Mouse (Mus musculus) ES-Bruce4 (cell line): ENCODE data around the gene Krtap3-3. TPM values are rescaled to one million over a fixed set of nuclear protein-coding genes. Genes with fewer than 3 reads are reported as not detected.
"Not testable (repeated sequence)": the region's sequence is repeated elsewhere in the genome, so short reads cannot be mapped to it uniquely, and the experiment has no call there.

ENCODE experiments used
- H3K27ac ChIP-seq: 2 replicates; pipeline ENCODE4 v1.5.1; 2012; ENCODE audit warnings: low read length, inconsistent platforms; ENCODE audit not compliant: insufficient read depth
- H3K27me3 ChIP-seq: 2 replicates; pipeline ENCODE4 v1.6.1; 2012; ENCODE audit warnings: mild to moderate bottlenecking, low read length, inconsistent platforms; ENCODE audit not compliant: control insufficient read depth, poor library complexity, insufficient read depth, severe bottlenecking
- H3K36me3 ChIP-seq: 2 replicates; pipeline ENCODE4 v1.6.1; 2012; ENCODE audit warnings: inconsistent platforms, mild to moderate bottlenecking, low read length, moderate library complexity; ENCODE audit not compliant: control insufficient read depth, poor library complexity, insufficient read depth, severe bottlenecking
- H3K4me1 ChIP-seq: one replicate; pipeline ENCODE4 v1.8.1; 2011; ENCODE audit warnings: low read length; ENCODE audit not compliant: control insufficient read depth, insufficient read depth
- H3K4me3 ChIP-seq: 2 replicates; pipeline ENCODE4 v1.5.1; 2011; ENCODE audit warnings: low read depth, mild to moderate bottlenecking, low read length
- H3K9ac ChIP-seq: 2 replicates; pipeline ENCODE4 v1.6.1; 2012; ENCODE audit warnings: low read depth, mild to moderate bottlenecking, inconsistent platforms; ENCODE audit not compliant: poor library complexity, severe bottlenecking
- H3K9me3 ChIP-seq: replicated peaks from 2 replicates; pipeline ENCODE4 v1.6.1; 2012; ENCODE audit warnings: mild to moderate bottlenecking, low read length, inconsistent platforms; ENCODE audit not compliant: control insufficient read depth, poor library complexity, insufficient read depth, severe bottlenecking
- CTCF ChIP-seq: IDR thresholded peaks from one replicate; pipeline ENCODE4 v1.8.1; 2011; ENCODE audit warnings: low read depth, low read length
- EP300 ChIP-seq: IDR thresholded peaks from 2 replicates; pipeline ENCODE4 v1.6.1; 2011; ENCODE audit warnings: low read depth, low read length; ENCODE audit not compliant: insufficient read depth
- POLR2A ChIP-seq: IDR thresholded peaks from one replicate; pipeline ENCODE4 v1.8.1; 2011; ENCODE audit warnings: low read length; ENCODE audit not compliant: insufficient read depth
- polyA plus RNA-seq: library from polyadenylated mRNA; stranded (reverse); fragments of >200 nt; gene quantifications from 2 replicates; pipeline ENCODE4 v1.2.4, GENCODE M21; 2011; ENCODE audit warnings: low read depth; ENCODE audit not compliant: missing spikeins, insufficient read depth, insufficient read length

Krtap3-3 gene
- not detected in 2 replicates for polyA plus RNA-seq

DNA sequence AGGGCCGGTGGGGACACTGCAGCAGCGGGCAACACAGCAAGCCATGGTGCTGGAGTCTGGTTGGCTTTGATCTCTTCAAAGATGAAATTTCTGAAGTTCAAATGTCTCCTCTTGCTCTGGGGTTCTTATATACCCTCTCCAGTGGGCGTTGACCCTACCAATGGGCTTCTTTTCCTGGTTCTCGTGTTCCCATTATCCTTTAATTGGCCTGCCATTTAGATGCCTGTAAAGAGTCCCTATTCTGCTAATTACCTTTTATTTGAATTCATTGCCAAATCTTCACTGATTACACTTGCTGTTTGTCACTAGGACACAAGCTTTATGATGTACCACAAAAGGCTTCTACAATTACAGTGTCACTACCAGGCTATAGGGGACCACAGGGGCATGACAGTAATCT lies at the start of gene Krtap3-3:
TSS of gene Krtap3-3 (minus strand) at position 101 of the 400 bp plus-strand sequence.
- no peak within 1 kb of the TSS for H3K4me3 ChIP-seq
- H3K27me3 ChIP-seq, result no peaks in the 10 kb centered on the region
- no peaks in the 10 kb centered on the region for H3K36me3 ChIP-seq
- no peak within 1 kb of the TSS for H3K27ac ChIP-seq
- H3K9me3 ChIP-seq, result no peaks in the 10 kb centered on the region
- H3K4me1 ChIP-seq, result no peaks in the 10 kb centered on the region
- no peak for TF ChIP-seq CTCF
- no peak for TF ChIP-seq POLR2A
- no peak for TF ChIP-seq EP300
- no peak within 1 kb of the TSS for H3K9ac ChIP-seq

DNA sequence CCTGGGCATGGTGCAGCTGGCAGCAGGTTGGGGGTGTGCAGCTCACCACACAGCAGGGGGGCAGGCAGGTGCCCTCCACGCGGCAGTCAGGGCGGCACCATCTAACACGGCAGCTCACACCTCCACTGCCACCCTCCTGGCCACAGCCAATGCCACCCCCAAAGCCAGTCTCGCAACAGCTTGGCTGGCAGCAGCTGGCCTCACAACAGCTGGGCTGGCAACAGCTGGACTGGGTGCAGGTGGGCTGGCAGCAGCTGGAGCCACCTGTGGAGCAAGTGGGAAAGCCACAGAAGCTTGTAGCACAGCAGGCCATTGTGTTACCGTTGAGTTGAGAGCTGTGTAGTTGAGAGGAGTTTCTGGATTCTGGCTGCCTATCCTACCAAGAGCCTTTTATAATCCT lies 47.1 kb upstream of the Krtap3-3 start, which contains the start of gene Krtap9-3:
TSS of gene Krtap9-3 (minus strand) at position 364 of the 400 bp plus-strand sequence.
- not testable (repeated sequence) for H3K9ac ChIP-seq, H3K4me3 ChIP-seq, H3K36me3 ChIP-seq, H3K4me1 ChIP-seq, H3K27ac ChIP-seq, H3K9me3 ChIP-seq, H3K27me3 ChIP-seq

DNA sequence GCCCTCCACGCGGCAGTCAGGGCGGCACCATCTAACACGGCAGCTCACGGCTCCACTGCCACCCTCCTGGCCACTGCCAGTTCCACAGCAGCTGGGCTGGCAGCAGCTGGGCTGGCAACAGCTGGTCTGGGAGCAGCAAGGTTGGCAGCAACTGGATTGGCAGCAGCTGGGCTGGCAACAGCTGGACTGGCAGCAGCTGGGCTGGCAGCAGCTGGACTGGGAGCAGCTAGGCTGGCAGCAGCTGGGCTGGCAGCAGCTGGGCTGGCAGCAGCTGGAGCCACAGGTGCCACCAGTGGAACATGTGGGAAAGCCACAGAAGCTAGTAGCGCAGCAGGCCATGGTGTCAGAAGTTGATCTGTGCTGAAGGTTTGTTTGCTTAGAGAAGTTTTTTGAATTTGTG lies 40.3 kb upstream of the Krtap3-3 start, which contains the start of gene Krtap1-3:
TSS of gene Krtap1-3 (minus strand) at position 359 of the 400 bp plus-strand sequence.
- no peak for TF ChIP-seq CTCF
- H3K27me3 ChIP-seq, result no peaks in the 10 kb centered on the region
- no peaks in the 10 kb centered on the region for H3K4me1 ChIP-seq
- H3K4me3 ChIP-seq, result no peak within 1 kb of the TSS
- H3K9me3 ChIP-seq, result no peaks in the 10 kb centered on the region
- no peak within 1 kb of the TSS for H3K9ac ChIP-seq
- no peak within 1 kb of the TSS for H3K27ac ChIP-seq
- no peaks in the 10 kb centered on the region for H3K36me3 ChIP-seq

DNA sequence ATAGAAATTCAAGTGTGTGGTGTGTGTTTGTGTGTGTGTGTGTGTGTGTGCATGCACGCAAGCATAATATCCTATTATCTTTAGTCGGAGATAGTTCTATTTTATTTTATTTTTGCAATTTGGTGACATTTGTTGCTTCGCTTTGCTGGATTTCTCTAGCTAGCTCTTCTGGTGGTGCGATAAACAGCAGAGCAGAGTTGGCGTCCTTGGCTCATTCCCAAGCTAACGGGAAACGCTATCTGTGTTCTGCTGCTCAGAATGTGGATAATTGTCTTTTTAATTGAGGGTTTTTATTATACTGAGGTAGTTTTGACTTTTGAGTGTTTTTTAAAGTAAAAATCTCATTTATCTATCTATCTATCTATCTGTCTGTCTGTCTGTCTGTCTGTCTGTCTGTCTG lies 34.4 kb upstream of the Krtap3-3 start:
- Histone ChIP-seq H3K4me3 (no peak overlapping the region), H3K27ac (no peak overlapping the region), H3K36me3 (no peaks in the 10 kb centered on the region), H3K9me3 (no peaks in the 10 kb centered on the region), H3K9ac (no peak overlapping the region), H3K27me3 (no peaks in the 10 kb centered on the region), H3K4me1 (no peaks in the 10 kb centered on the region)
- no peak for TF ChIP-seq POLR2A
- TF ChIP-seq CTCF, result no peak
- no peak for TF ChIP-seq EP300

DNA sequence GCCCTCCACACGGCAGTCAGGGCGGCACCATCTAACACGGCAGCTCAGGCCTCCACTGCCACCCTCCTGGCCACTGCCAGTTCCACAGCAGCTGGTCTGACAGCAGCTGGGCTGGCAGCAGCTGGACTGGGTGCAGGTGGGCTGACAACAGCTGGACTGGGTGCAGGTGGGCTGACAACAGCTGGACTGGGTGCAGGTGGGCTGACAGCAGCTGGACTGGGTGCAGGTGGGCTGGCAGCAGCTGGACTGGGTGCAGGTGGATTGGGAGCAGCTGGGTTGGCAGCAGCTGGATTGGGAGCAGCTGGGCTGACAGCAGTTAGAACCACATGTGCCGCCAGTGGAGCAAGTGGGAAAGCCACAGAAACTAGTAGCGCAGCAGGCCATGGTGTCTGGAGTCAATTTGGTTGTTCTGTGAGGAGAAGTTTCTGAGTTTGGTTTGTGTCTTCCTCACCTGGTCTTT lies 32.6 kb upstream of the Krtap3-3 start, which contains the start of gene Krtap1-4:
TSS of gene Krtap1-4 (minus strand) at position 410 of the 460 bp plus-strand sequence.
- H3K27ac ChIP-seq, result no peak within 1 kb of the TSS
- TF ChIP-seq POLR2A, result no peak
- TF ChIP-seq CTCF, result no peak
- no peak for TF ChIP-seq EP300

DNA sequence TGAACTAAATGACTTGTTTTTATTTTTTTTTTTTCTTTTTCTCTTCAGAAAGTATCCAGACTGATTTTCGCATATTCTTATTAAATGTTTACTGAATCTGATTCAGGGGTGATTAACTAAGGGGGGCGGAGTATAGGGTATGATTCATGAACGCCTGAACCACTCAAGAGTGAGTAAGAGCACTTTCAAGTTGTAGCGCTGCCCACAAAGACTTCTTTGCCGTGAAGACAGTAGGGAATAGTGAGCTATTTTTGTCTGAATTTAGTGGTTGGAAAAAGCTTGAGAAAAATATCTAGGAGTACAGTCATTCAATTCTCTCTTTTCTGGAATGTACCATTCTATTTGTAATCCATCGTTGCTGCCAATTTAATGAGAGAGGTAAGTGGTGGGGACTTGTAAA lies 30.9 kb upstream of the Krtap3-3 start:
- TF ChIP-seq EP300 (no peak), CTCF (no peak), POLR2A (no peak)
- H3K36me3 ChIP-seq, result no peaks in the 10 kb centered on the region
- no peaks in the 10 kb centered on the region for H3K4me1 ChIP-seq
- no peaks in the 10 kb centered on the region for H3K9me3 ChIP-seq
- no peaks in the 10 kb centered on the region for H3K27me3 ChIP-seq
- H3K27ac ChIP-seq, result no peak overlapping the region
- no peak overlapping the region for H3K4me3 ChIP-seq
- H3K9ac ChIP-seq, result no peak overlapping the region

More for the DNA sequence above, 32.6 kb upstream of the Krtap3-3 start, which contains the start of gene Krtap1-4:
- Histone ChIP-seq H3K36me3 (no peaks in the 10 kb centered on the region), H3K4me3 (no peak within 1 kb of the TSS), H3K9me3 (no peaks in the 10 kb centered on the region), H3K4me1 (no peaks in the 10 kb centered on the region), H3K9ac (no peak within 1 kb of the TSS), H3K27me3 (no peaks in the 10 kb centered on the region)
